ENCODE assay signal across 8 mouse cellular contexts in the genomic region with DNA sequence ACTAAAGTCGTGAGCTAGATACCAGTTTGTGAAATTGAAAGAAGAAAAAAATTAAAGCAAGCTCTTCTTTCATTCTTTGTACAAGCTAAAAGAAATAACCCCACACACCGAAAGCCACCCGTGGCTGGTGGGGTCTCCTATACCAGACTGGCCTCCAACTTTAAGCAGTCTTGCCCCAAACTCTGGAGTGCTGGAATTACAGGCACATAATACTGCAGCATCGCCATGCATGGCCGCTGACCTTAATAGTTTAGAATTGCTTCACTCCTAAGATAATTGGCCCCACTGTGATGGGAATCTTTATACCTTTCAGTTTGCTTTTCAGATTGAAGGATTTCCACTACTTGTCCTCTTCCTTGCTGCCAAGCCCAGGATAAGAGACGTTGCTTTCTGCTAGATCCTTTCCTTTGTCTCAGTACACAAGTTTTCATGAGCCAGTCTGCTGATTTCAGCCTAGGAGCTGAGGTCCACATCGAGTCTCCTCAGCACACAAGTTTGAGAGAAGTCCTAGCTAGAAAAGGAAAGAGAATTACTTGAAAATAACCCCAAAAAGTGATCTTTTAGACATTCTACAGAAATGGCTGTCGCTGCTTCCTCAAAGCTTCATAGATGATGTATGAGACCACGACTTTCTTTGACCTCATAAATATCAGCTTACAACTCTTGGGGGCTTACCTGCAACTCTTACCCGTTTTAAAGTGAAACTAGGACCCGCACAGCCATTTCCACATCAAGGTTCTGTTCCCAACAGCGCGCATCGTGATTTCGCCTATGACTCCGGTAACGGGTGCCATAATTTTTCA. TPM values are rescaled to one million over a fixed set of nuclear protein-coding genes. Genes with fewer than 3 reads are reported as not detected.
A peak's percentile ranks its signal among the peaks of the same experiment; 100 is the strongest.
DNase-seq lines count a peak whose midpoint lies in the region; ATAC-seq lines count a peak whose summit lies in the region.

No protein-coding gene starts in this region.

- H3K36me3 ChIP-seq in kidney, embryonic 16.5 days (ENCODE audit: insufficient read depth, low read length) = peaks cover 15% of the 10 kb centered on the region
- H3K36me3 ChIP-seq in heart, embryonic 15.5 days = peaks cover 18% of the 10 kb centered on the region; the same call in 1 of the 2 replicates
- peaks cover 7% of the 10 kb centered on the region; the same call in 1 of the 2 replicates for H3K36me3 ChIP-seq in macrophage (ENCODE audit: inconsistent target)

- WGBS in kidney, embryonic 16.5 days = 5% methylated on average over 17 of the region's 17 CpGs
- WGBS in heart, embryonic 15.5 days = 7% methylated on average over 17 of the region's 17 CpGs
- 5% methylated on average over 17 of the region's 17 CpGs for WGBS in macrophage (ENCODE audit: missing documents)

- peak overlapping the region; percentile 100 for H3K27ac ChIP-seq in kidney, embryonic 16.5 days (ENCODE audit: low read length)
- peak overlapping the region; percentile 97 for H3K27ac ChIP-seq in heart, embryonic 15.5 days
- peak overlapping the region; percentile 92 for H3K27ac ChIP-seq in macrophage

- ATAC-seq in kidney, embryonic 16.5 days (ENCODE audit: low FRiP score, low TSS enrichment) = no peak
- no peak for ATAC-seq in heart, embryonic 15.5 days (replicated peaks; ENCODE audit: insufficient number of reproducible peaks, insufficient read depth, low FRiP score, low read depth)

- intact Hi-C loops in left cerebral cortex, postnatal 36 days (cut with DNase I) = loop anchor here (1.0 kb wide), 1 partner anchor 16 kb away; no protein-coding TSS in a partner anchor

- peaks cover 52% of the 10 kb centered on the region for H3K79me2 ChIP-seq in macrophage (ENCODE audit: inconsistent target)

- H3K27me3 ChIP-seq in kidney, embryonic 16.5 days (ENCODE audit: insufficient read depth, low read length) = no peaks in the 10 kb centered on the region
- no peaks in the 10 kb centered on the region for H3K27me3 ChIP-seq in heart, embryonic 15.5 days

- peak overlapping the region; percentile 99 for H3K9ac ChIP-seq in kidney, embryonic 16.5 days (replicated peaks; ENCODE audit: low read length)
- H3K9ac ChIP-seq in heart, embryonic 15.5 days = peak overlapping the region; percentile 83

- no peak for DNase-seq in kidney, postnatal 25 days
- peak; percentile 52 for DNase-seq in Muller cell, postnatal 12 days (ENCODE audit: inconsistent ontology term)
- DNase-seq in frontal cortex, adult 2 months (ENCODE audit: extremely low spot score in 1 of 2, low spot score in 1 of 2) = no peak
- no peak for DNase-seq in left cerebral cortex, postnatal 36 days (ENCODE audit: low spot score in 2 of 2)
- no peak for DNase-seq in layer of hippocampus, postnatal 36 days

- peak overlapping the region; percentile 81 for H3K4me3 ChIP-seq in kidney, embryonic 16.5 days (ENCODE audit: low read length)
- peak overlapping the region; percentile 67 for H3K4me3 ChIP-seq in heart, embryonic 15.5 days
- H3K4me3 ChIP-seq in macrophage (ENCODE audit: inconsistent target) = peak overlapping the region; percentile 84

- H3K4me1 ChIP-seq in kidney, embryonic 16.5 days (ENCODE audit: insufficient read depth, low read length) = peaks cover 60% of the 10 kb centered on the region
- peaks cover 54% of the 10 kb centered on the region for H3K4me1 ChIP-seq in heart, embryonic 15.5 days (replicated peaks)

- peak overlapping the region; percentile 84 for H3K4me2 ChIP-seq in kidney, embryonic 16.5 days (replicated peaks; ENCODE audit: low read depth, low read length)
- peak overlapping the region; percentile 67 for H3K4me2 ChIP-seq in heart, embryonic 15.5 days

- H3K9me3 ChIP-seq in kidney, embryonic 16.5 days (ENCODE audit: low read length) = no peaks in the 10 kb centered on the region
- no peaks in the 10 kb centered on the region for H3K9me3 ChIP-seq in heart, embryonic 15.5 days (replicated peaks)

RNA-seq across cellular contexts. Expression of gene Pnrc2, which starts 0.9 kb away (rescaled TPM):
- polyA plus RNA-seq in kidney, embryonic 16.5 days (2015; fragmentation: Nextera tagmentation; extraction: Ambion mirVana) = 211 and 212 TPM in 2 replicates
- polyA plus RNA-seq in heart, embryonic 15.5 days (2015; fragmentation: Nextera tagmentation; extraction: Ambion mirVana) = 123 and 130 TPM in 2 replicates
- total RNA-seq in macrophage (2018; cell fraction: chromatin; rRNA removed) = 100 to 1,000 TPM in 6 of 26 experiments, 10 to 100 TPM in 20; 27.7 to 186 (median 67.0) TPM
- total RNA-seq in macrophage (2018; cell fraction: cytosol; rRNA removed) = 100 to 1,000 TPM in 13 of 26 experiments, 10 to 100 TPM in 13; 52.1 to 171 (median 102) TPM
- total RNA-seq in macrophage (2018; cell fraction: nucleus; rRNA removed) = 100 to 1,000 TPM in 8 of 26 experiments, 10 to 100 TPM in 18; 40.7 to 152 (median 92.0) TPM
- 74.9 to 124 TPM (median 112 TPM) in 3 replicates for polyA plus RNA-seq in macrophage (2018)
- polyA plus RNA-seq in frontal cortex, adult 2 months (2012; rRNA removed) = 63.1 and 68.6 TPM in 2 replicates
- 10 to 100 TPM; 41.2 to 44.6 TPM for total RNA-seq in left cerebral cortex, postnatal 36 days (2021)
- total RNA-seq in layer of hippocampus, postnatal 36 days (2021) = 10 to 100 TPM; 54.5 to 56.3 TPM

RNA-seq across cellular contexts. Expression of gene Srsf10, which starts 17.2 kb away (rescaled TPM):
- polyA plus RNA-seq in kidney, embryonic 16.5 days (2015; fragmentation: Nextera tagmentation; extraction: Ambion mirVana) = 242 and 253 TPM in 2 replicates
- 127 and 131 TPM in 2 replicates for polyA plus RNA-seq in heart, embryonic 15.5 days (2015; fragmentation: Nextera tagmentation; extraction: Ambion mirVana)
- total RNA-seq in macrophage (2018; cell fraction: chromatin; rRNA removed) = 100 to 1,000 TPM; 133 to 333 (median 221) TPM
- 10 to 100 TPM; 36.4 to 57.5 (median 44.8) TPM for total RNA-seq in macrophage (2018; cell fraction: cytosol; rRNA removed)
- 100 to 1,000 TPM; 102 to 294 (median 170) TPM for total RNA-seq in macrophage (2018; cell fraction: nucleus; rRNA removed)
- 50.4 to 69.4 TPM (median 56.2 TPM) in 3 replicates for polyA plus RNA-seq in macrophage (2018)
- 68.2 and 68.5 TPM in 2 replicates for polyA plus RNA-seq in frontal cortex, adult 2 months (2012; rRNA removed)
- 10 to 100 TPM; 51.3 to 88.9 TPM for total RNA-seq in left cerebral cortex, postnatal 36 days (2021)
- total RNA-seq in layer of hippocampus, postnatal 36 days (2021) = 100 to 1,000 TPM in 1 of 2 experiments, 10 to 100 TPM in 1; 93.9 to 103 TPM

RNA-seq across cellular contexts. Expression of gene Cnr2, which starts 22.4 kb away (rescaled TPM):
- polyA plus RNA-seq in kidney, embryonic 16.5 days (2015; fragmentation: Nextera tagmentation; extraction: Ambion mirVana) = 1.0 and 1.1 TPM in 2 replicates
- polyA plus RNA-seq in heart, embryonic 15.5 days (2015; fragmentation: Nextera tagmentation; extraction: Ambion mirVana) = 0.49 and 0.55 TPM in 2 replicates
- 10 to 100 TPM in 2 of 26 experiments, 1 to 10 TPM in 17, under 1 TPM in 6, not detected in 1; 0.29 to 13.9 (median 2.3) TPM for total RNA-seq in macrophage (2018; cell fraction: chromatin; rRNA removed)
- total RNA-seq in macrophage (2018; cell fraction: cytosol; rRNA removed) = 10 to 100 TPM in 15 of 26 experiments, 1 to 10 TPM in 11; 1.3 to 26.0 (median 11.6) TPM
- total RNA-seq in macrophage (2018; cell fraction: nucleus; rRNA removed) = 10 to 100 TPM in 14 of 26 experiments, 1 to 10 TPM in 11, under 1 TPM in 1; 0.48 to 28.5 (median 10.9) TPM
- polyA plus RNA-seq in macrophage (2018) = 9.0 to 20.9 TPM (median 11.2 TPM) in 3 replicates
- polyA plus RNA-seq in frontal cortex, adult 2 months (2012; rRNA removed) = 0.11 and 0.14 TPM in 2 replicates
- under 1 TPM; 0.12 to 0.14 TPM for total RNA-seq in left cerebral cortex, postnatal 36 days (2021)
- total RNA-seq in layer of hippocampus, postnatal 36 days (2021) = under 1 TPM in 1 of 2 experiments, not detected in 1; 0.15 TPM

RNA-seq across cellular contexts. Expression of gene Fuca1, which starts 47.7 kb away (rescaled TPM):
- 89.1 and 89.4 TPM in 2 replicates for polyA plus RNA-seq in kidney, embryonic 16.5 days (2015; fragmentation: Nextera tagmentation; extraction: Ambion mirVana)
- 38.1 and 61.6 TPM in 2 replicates for polyA plus RNA-seq in heart, embryonic 15.5 days (2015; fragmentation: Nextera tagmentation; extraction: Ambion mirVana)
- 100 to 1,000 TPM in 11 of 26 experiments, 10 to 100 TPM in 15; 17.9 to 210 (median 80.2) TPM for total RNA-seq in macrophage (2018; cell fraction: chromatin; rRNA removed)
- 100 to 1,000 TPM in 10 of 26 experiments, 10 to 100 TPM in 16; 62.4 to 180 (median 86.0) TPM for total RNA-seq in macrophage (2018; cell fraction: cytosol; rRNA removed)
- 100 to 1,000 TPM in 8 of 26 experiments, 10 to 100 TPM in 18; 31.1 to 178 (median 73.6) TPM for total RNA-seq in macrophage (2018; cell fraction: nucleus; rRNA removed)
- 158 to 239 TPM (median 178 TPM) in 3 replicates for polyA plus RNA-seq in macrophage (2018)
- polyA plus RNA-seq in frontal cortex, adult 2 months (2012; rRNA removed) = 40.4 and 42.3 TPM in 2 replicates
- 10 to 100 TPM; 31.7 to 40.0 TPM for total RNA-seq in left cerebral cortex, postnatal 36 days (2021)
- total RNA-seq in layer of hippocampus, postnatal 36 days (2021) = 10 to 100 TPM; 33.4 to 43.1 TPM
